Mouse (Mus musculus): ENCODE results near the gene Ankfy1. TPM values are rescaled to one million over a fixed set of nuclear protein-coding genes. Genes with fewer than 3 reads are reported as not detected.

The Ankfy1 gene
- polyA plus RNA-seq, 1 experiment from 2014 or later = 5.0 TPM

DNA sequence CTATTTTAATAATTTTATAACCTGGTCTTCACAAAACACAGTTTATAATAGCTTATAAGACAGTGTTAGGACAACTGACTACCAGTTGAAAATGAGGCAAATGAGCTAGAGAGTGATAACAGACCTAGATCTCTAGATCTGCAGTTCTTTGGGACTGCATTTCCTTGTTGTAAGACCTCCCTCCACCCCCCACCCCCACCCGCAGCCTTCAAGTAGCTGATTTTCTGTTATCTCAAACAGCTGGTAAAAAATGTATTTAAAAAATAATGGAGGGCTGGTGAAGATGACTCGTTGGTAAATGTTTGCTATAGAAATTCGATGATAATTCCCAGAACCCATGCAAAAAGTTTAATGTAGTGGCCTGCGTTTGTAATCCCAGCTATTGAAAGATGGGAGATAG is 25.2 kb upstream of the Ankfy1 start:
- no peaks in the 10 kb centered on the region for H3K36me3 ChIP-seq (replicated peaks; ENCODE audit: insufficient read depth, low read length)
- H3K4me3 ChIP-seq (ENCODE audit: low read depth, low read length) = no peak overlapping the region
- WGBS (ENCODE audit: insufficient replicate concordance) = 68% methylated on average over 4 of the region's 4 CpGs
- DNase-seq (no peak), ATAC-seq (no peak)
- no peaks in the 10 kb centered on the region for H3K9me3 ChIP-seq (ENCODE audit: low read length)
- TF ChIP-seq EP300 (IDR thresholded peaks at IDR 0.05; ENCODE audit: low read depth) = no peak
- no peak for TF ChIP-seq CTCF (IDR thresholded peaks at IDR 0.05; ENCODE audit: low read depth)
- no peak overlapping the region for H3K9ac ChIP-seq (replicated peaks)
- H3K27me3 ChIP-seq (ENCODE audit: insufficient read depth, low read length) = no peaks in the 10 kb centered on the region
- H3K4me1 ChIP-seq (ENCODE audit: insufficient read depth) = no peaks in the 10 kb centered on the region
- H3K27ac ChIP-seq (ENCODE audit: low read depth) = no peak overlapping the region
- no peak overlapping the region for H3K4me2 ChIP-seq (ENCODE audit: low read depth, low read length)

DNA sequence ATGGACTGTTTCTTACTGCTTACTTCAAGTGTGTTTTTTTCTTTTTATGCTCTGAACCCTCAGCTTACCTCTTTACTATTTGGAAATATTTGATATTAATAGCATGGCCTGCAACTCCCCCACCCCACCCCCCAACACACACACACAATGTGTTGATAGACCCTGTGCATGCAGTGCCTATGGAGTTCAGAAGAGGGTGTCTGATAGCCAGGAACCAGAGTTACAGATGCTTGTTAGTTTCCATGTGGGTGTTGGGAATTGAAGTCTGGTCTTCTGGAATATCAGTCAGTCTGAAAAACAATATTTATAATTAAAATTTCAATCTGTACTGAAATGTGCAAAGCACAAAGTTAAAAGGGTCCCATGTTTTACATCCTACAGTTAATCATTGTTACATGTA is 19.2 kb upstream of the Ankfy1 start:
- no peak for DNase-seq
- Histone ChIP-seq H3K27me3 (ENCODE audit: insufficient read depth, low read length) (no peaks in the 10 kb centered on the region), H3K9ac (replicated peaks) (no peak overlapping the region), H3K9me3 (ENCODE audit: low read length) (no peaks in the 10 kb centered on the region), H3K27ac (ENCODE audit: low read depth) (no peak overlapping the region), H3K4me2 (ENCODE audit: low read depth, low read length) (no peak overlapping the region), H3K36me3 (replicated peaks; ENCODE audit: insufficient read depth, low read length) (no peaks in the 10 kb centered on the region), H3K4me1 (ENCODE audit: insufficient read depth) (0 out of 2 replicates have a peak, but pooled peaks cover 3% of the 10 kb centered on the region), H3K4me3 (ENCODE audit: low read depth, low read length) (no peak overlapping the region)
- no peak for ATAC-seq
- TF ChIP-seq CTCF (IDR thresholded peaks at IDR 0.05; ENCODE audit: low read depth) (no peak), EP300 (IDR thresholded peaks at IDR 0.05; ENCODE audit: low read depth) (no peak)

DNA sequence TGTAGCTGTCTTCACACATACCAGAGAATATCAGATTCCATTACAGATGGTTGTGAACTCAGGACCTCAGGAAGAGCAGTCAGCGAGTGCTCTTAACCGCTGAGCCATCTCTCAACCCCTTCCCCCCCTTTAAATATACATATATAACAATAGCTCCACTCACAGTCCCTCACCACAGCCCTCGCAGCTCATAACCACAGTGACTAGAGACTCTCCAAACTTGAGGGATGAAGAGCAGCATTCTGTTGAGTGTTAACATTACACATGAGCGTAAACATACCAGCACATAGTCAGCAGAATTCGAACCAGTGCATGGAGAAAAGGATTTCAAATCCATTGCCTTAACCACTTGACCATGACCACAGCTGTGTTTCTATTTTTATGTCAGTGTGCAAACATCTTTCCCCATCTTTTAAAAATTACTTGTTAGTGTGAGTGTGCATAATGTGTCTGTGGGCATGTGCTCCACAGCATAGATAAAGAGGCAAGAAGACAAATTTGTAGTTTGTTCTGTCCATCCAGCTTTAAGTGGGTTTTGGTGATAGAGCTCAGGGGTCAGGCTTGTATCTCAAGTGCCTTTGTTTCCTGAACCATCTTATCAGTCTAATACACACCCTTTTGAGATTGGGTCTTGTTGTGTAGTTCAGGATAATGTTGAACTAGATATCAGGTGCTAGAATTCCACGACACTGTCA is 18.4 kb upstream of the Ankfy1 start:
- Histone ChIP-seq H3K9ac (replicated peaks) (no peak overlapping the region), H3K27me3 (ENCODE audit: insufficient read depth, low read length) (no peaks in the 10 kb centered on the region), H3K4me3 (ENCODE audit: low read depth, low read length) (no peak overlapping the region), H3K4me2 (ENCODE audit: low read depth, low read length) (no peak overlapping the region), H3K27ac (ENCODE audit: low read depth) (no peak overlapping the region), H3K36me3 (replicated peaks; ENCODE audit: insufficient read depth, low read length) (no peaks in the 10 kb centered on the region), H3K4me1 (ENCODE audit: insufficient read depth) (0 out of 2 replicates have a peak, but pooled peaks cover 3% of the 10 kb centered on the region), H3K9me3 (ENCODE audit: low read length) (no peaks in the 10 kb centered on the region)
- ATAC-seq (no peak), DNase-seq (no peak)
- TF ChIP-seq CTCF (IDR thresholded peaks at IDR 0.05; ENCODE audit: low read depth) (no peak), EP300 (IDR thresholded peaks at IDR 0.05; ENCODE audit: low read depth) (no peak)
- 42% methylated on average over 6 of the region's 6 CpGs for WGBS (ENCODE audit: insufficient replicate concordance)

DNA sequence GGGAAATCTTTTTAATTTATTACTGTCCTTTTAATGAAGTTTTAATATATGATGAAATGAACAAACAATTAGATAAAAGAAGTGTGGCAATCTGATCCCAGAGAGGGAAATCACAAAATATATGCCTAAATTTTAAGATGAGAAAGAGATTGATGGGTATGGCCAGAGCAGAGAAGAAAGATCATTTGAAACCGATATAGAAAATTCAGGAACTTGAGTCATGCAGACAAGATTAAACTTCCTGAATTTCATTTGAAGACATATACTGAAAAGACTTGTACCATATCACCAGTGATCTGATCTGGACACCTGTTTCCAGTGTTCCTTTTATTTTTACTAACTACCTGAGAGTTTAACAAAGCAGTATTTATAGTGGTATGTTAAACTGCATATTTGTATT is 17.4 kb upstream of the Ankfy1 start:
- WGBS (ENCODE audit: insufficient replicate concordance) = 33% methylated on average over 1 of the region's 1 CpGs
- Histone ChIP-seq H3K4me1 (ENCODE audit: insufficient read depth) (0 out of 2 replicates have a peak, but pooled peaks cover 3% of the 10 kb centered on the region), H3K9me3 (ENCODE audit: low read length) (no peaks in the 10 kb centered on the region), H3K9ac (replicated peaks) (no peak overlapping the region), H3K4me3 (ENCODE audit: low read depth, low read length) (no peak overlapping the region), H3K27me3 (ENCODE audit: insufficient read depth, low read length) (no peaks in the 10 kb centered on the region), H3K27ac (ENCODE audit: low read depth) (no peak overlapping the region), H3K36me3 (replicated peaks; ENCODE audit: insufficient read depth, low read length) (0 out of 2 replicates have a peak, but pooled peaks cover 2% of the 10 kb centered on the region), H3K4me2 (ENCODE audit: low read depth, low read length) (no peak overlapping the region)
- TF ChIP-seq EP300 (IDR thresholded peaks at IDR 0.05; ENCODE audit: low read depth) (no peak), CTCF (IDR thresholded peaks at IDR 0.05; ENCODE audit: low read depth) (no peak)
- ATAC-seq = no peak
- no peak for DNase-seq

DNA sequence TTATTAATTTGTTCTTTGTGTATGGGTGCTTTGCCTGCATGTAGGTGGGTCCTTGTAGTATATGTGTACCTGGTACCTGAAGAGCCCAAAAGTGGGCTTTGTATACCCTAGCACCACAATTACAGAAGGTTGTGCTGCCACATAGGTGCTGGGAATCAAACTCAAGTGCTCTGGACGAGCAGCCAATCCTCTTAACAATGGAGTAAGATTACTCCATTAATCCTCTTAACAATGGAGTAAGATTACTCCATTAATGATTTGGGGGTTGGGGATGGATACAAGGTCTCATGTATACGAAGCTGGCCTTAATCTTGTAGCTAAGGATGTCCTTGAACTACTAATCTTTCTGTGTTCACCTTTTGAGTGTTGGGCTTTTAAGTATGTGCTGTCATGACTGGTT is 14.5 kb upstream of the Ankfy1 start:
- H3K36me3 ChIP-seq (replicated peaks; ENCODE audit: insufficient read depth, low read length) = peaks cover 3% of the 10 kb centered on the region; the same call in 1 of the 2 replicates
- H3K27ac ChIP-seq (ENCODE audit: low read depth) = no peak overlapping the region
- ATAC-seq (no peak), DNase-seq (no peak)
- no peak for TF ChIP-seq CTCF (IDR thresholded peaks at IDR 0.05; ENCODE audit: low read depth)
- TF ChIP-seq EP300 (IDR thresholded peaks at IDR 0.05; ENCODE audit: low read depth) = no peak
- 72% methylated on average over 2 of the region's 2 CpGs for WGBS (ENCODE audit: insufficient replicate concordance)
- H3K4me2 ChIP-seq (ENCODE audit: low read depth, low read length) = no peak overlapping the region
- 0 out of 2 replicates have a peak, but pooled peaks cover 3% of the 10 kb centered on the region for H3K4me1 ChIP-seq (ENCODE audit: insufficient read depth)
- H3K9me3 ChIP-seq (ENCODE audit: low read length) = no peaks in the 10 kb centered on the region
- no peak overlapping the region for H3K4me3 ChIP-seq (ENCODE audit: low read depth, low read length)
- no peak overlapping the region for H3K9ac ChIP-seq (replicated peaks)
- H3K27me3 ChIP-seq (ENCODE audit: insufficient read depth, low read length) = no peaks in the 10 kb centered on the region

DNA sequence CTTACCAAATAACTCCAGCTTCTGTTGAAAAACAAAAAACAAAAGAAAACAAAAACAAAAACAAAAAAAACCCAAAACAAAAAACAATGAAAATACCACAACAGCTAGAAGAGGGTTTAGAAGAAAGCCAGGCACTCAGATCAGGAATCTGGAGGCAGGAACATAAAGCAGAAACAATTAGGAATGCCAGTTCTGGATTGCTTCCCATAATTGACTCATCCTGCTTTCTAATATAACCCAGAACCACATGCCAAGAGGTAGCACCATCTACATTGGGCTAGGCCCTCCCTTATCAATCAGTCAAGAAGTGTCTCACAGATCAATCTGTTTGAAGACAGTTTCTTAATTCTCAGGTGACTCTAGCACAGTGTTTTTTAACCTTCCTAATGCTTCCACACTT is 9.1 kb upstream of the Ankfy1 start:
- no peak for ATAC-seq
- DNase-seq = no peak
- Histone ChIP-seq H3K9ac (replicated peaks) (no peak overlapping the region), H3K4me2 (ENCODE audit: low read depth, low read length) (no peak overlapping the region), H3K4me3 (ENCODE audit: low read depth, low read length) (no peak overlapping the region), H3K4me1 (ENCODE audit: insufficient read depth) (no peaks in the 10 kb centered on the region), H3K36me3 (replicated peaks; ENCODE audit: insufficient read depth, low read length) (peaks cover 15% of the 10 kb centered on the region), H3K9me3 (ENCODE audit: low read length) (no peaks in the 10 kb centered on the region), H3K27ac (ENCODE audit: low read depth) (no peak overlapping the region), H3K27me3 (ENCODE audit: insufficient read depth, low read length) (no peaks in the 10 kb centered on the region)
- TF ChIP-seq EP300 (IDR thresholded peaks at IDR 0.05; ENCODE audit: low read depth) (no peak), CTCF (IDR thresholded peaks at IDR 0.05; ENCODE audit: low read depth) (no peak)
